Mouse (Mus musculus): Measurements from ENCODE around the gene Glipr2. TPM values are rescaled to one million over a fixed set of nuclear protein-coding genes. Genes with fewer than 3 reads are reported as not detected.

Gene Glipr2
- polyA plus RNA-seq, 1 experiment, result 3.2 TPM

GRCm38 (mm10) chr4:43942421-43942820 is 14.8 kb upstream of the Glipr2 start:
- Histone ChIP-seq H3K4me3 (ENCODE audit: insufficient read depth, low read length) (no peak overlapping the region), H3K4me1 (ENCODE audit: control insufficient read depth, insufficient read depth, low read length) (no peaks in the 10 kb centered on the region), H3K27ac (ENCODE audit: insufficient read depth, low read length) (no peak overlapping the region)
- TF ChIP-seq POLR2A (IDR thresholded peaks at IDR 0.05; ENCODE audit: extremely low read depth, insufficient read depth, low read length), result no peak
- no peak for TF ChIP-seq CTCF (IDR thresholded peaks at IDR 0.05; ENCODE audit: extremely low read depth, insufficient read depth, low read length)

- Histone ChIP-seq H3K4me1 (ENCODE audit: control insufficient read depth, insufficient read depth, low read length) (no peaks in the 10 kb centered on the region), H3K4me3 (ENCODE audit: insufficient read depth, low read length) (no peak overlapping the region), H3K27ac (ENCODE audit: insufficient read depth, low read length) (no peak overlapping the region)
- TF ChIP-seq POLR2A (IDR thresholded peaks at IDR 0.05; ENCODE audit: extremely low read depth, insufficient read depth, low read length) (no peak), CTCF (IDR thresholded peaks at IDR 0.05; ENCODE audit: extremely low read depth, insufficient read depth, low read length) (no peak)
Measured at GRCm38 (mm10) chr4:43947571-43947970, 9.6 kb upstream of the Glipr2 start.

GRCm38 (mm10) chr4:43957846-43958461 is 753 bp downstream of the Glipr2 start:
- Histone ChIP-seq H3K4me1 (ENCODE audit: control insufficient read depth, insufficient read depth, low read length) (no peaks in the 10 kb centered on the region), H3K27ac (ENCODE audit: insufficient read depth, low read length) (no peak overlapping the region), H3K4me3 (ENCODE audit: insufficient read depth, low read length) (peak overlapping the region; percentile 38)
- TF ChIP-seq CTCF (IDR thresholded peaks at IDR 0.05; ENCODE audit: extremely low read depth, insufficient read depth, low read length) (no peak), POLR2A (IDR thresholded peaks at IDR 0.05; ENCODE audit: extremely low read depth, insufficient read depth, low read length) (no peak)

GRCm38 (mm10) chr4:43959523-43960179 is 2.5 kb downstream of the Glipr2 start:
- TF ChIP-seq POLR2A (IDR thresholded peaks at IDR 0.05; ENCODE audit: extremely low read depth, insufficient read depth, low read length) (no peak), CTCF (IDR thresholded peaks at IDR 0.05; ENCODE audit: extremely low read depth, insufficient read depth, low read length) (no peak)
- no peaks in the 10 kb centered on the region for H3K4me1 ChIP-seq (ENCODE audit: control insufficient read depth, insufficient read depth, low read length)
- no peak overlapping the region for H3K4me3 ChIP-seq (ENCODE audit: insufficient read depth, low read length)
- H3K27ac ChIP-seq (ENCODE audit: insufficient read depth, low read length), result no peak overlapping the region

GRCm38 (mm10) chr4:43960207-43960606 is 3.0 kb downstream of the Glipr2 start:
- TF ChIP-seq CTCF (IDR thresholded peaks at IDR 0.05; ENCODE audit: extremely low read depth, insufficient read depth, low read length), result no peak
- TF ChIP-seq POLR2A (IDR thresholded peaks at IDR 0.05; ENCODE audit: extremely low read depth, insufficient read depth, low read length), result no peak
- Histone ChIP-seq H3K4me3 (ENCODE audit: insufficient read depth, low read length) (no peak overlapping the region), H3K4me1 (ENCODE audit: control insufficient read depth, insufficient read depth, low read length) (no peaks in the 10 kb centered on the region), H3K27ac (ENCODE audit: insufficient read depth, low read length) (no peak overlapping the region)

- Histone ChIP-seq H3K4me1 (ENCODE audit: control insufficient read depth, insufficient read depth, low read length) (no peaks in the 10 kb centered on the region), H3K4me3 (ENCODE audit: insufficient read depth, low read length) (no peak overlapping the region), H3K27ac (ENCODE audit: insufficient read depth, low read length) (no peak overlapping the region)
- no peak for TF ChIP-seq CTCF (IDR thresholded peaks at IDR 0.05; ENCODE audit: extremely low read depth, insufficient read depth, low read length)
- no peak for TF ChIP-seq POLR2A (IDR thresholded peaks at IDR 0.05; ENCODE audit: extremely low read depth, insufficient read depth, low read length)
Measured at GRCm38 (mm10) chr4:43964326-43964833, 7.2 kb downstream of the Glipr2 start.

GRCm38 (mm10) chr4:43964951-43965684 is 7.9 kb downstream of the Glipr2 start:
- TF ChIP-seq POLR2A (IDR thresholded peaks at IDR 0.05; ENCODE audit: extremely low read depth, insufficient read depth, low read length), result no peak
- no peak for TF ChIP-seq CTCF (IDR thresholded peaks at IDR 0.05; ENCODE audit: extremely low read depth, insufficient read depth, low read length)
- Histone ChIP-seq H3K4me1 (ENCODE audit: control insufficient read depth, insufficient read depth, low read length) (no peaks in the 10 kb centered on the region), H3K4me3 (ENCODE audit: insufficient read depth, low read length) (no peak overlapping the region), H3K27ac (ENCODE audit: insufficient read depth, low read length) (no peak overlapping the region)

- no peak overlapping the region for H3K27ac ChIP-seq (ENCODE audit: insufficient read depth, low read length)
- no peaks in the 10 kb centered on the region for H3K4me1 ChIP-seq (ENCODE audit: control insufficient read depth, insufficient read depth, low read length)
- no peak overlapping the region for H3K4me3 ChIP-seq (ENCODE audit: insufficient read depth, low read length)
- TF ChIP-seq CTCF (IDR thresholded peaks at IDR 0.05; ENCODE audit: extremely low read depth, insufficient read depth, low read length) (no peak), POLR2A (IDR thresholded peaks at IDR 0.05; ENCODE audit: extremely low read depth, insufficient read depth, low read length) (no peak)
Measured at GRCm38 (mm10) chr4:43965856-43966535, 8.8 kb downstream of the Glipr2 start.

- Histone ChIP-seq H3K4me3 (ENCODE audit: insufficient read depth, low read length) (no peak overlapping the region), H3K4me1 (ENCODE audit: control insufficient read depth, insufficient read depth, low read length) (peaks cover 4% of the 10 kb centered on the region; the same call in 1 of the 2 replicates), H3K27ac (ENCODE audit: insufficient read depth, low read length) (no peak overlapping the region)
- no peak for TF ChIP-seq POLR2A (IDR thresholded peaks at IDR 0.05; ENCODE audit: extremely low read depth, insufficient read depth, low read length)
- no peak for TF ChIP-seq CTCF (IDR thresholded peaks at IDR 0.05; ENCODE audit: extremely low read depth, insufficient read depth, low read length)
Measured at GRCm38 (mm10) chr4:43968650-43969049, 11.4 kb downstream of the Glipr2 start.

Measured in cortical plate, adult 2 months (tissue).